29 mouse cellular contexts compared by ENCODE assay signal in genomic region chr2:29879191-29879590, GRCm38 (mm10). TPM values are rescaled to one million over a fixed set of nuclear protein-coding genes. Genes with fewer than 3 reads are reported as not detected.
A peak's percentile ranks its signal among the peaks of the same experiment; 100 is the strongest.
DNase-seq lines count a peak whose midpoint lies in the region; ATAC-seq and TF ChIP-seq lines count a peak whose summit lies in the region.
"Had no signal": no experiment of that assay in that cellular context is flagged by ENCODE, and none has a peak within 500 bp of the region (broad histone marks: within the 10 kb centered on the region; RNA-seq: fewer than 3 reads in every experiment).

No protein-coding gene starts in this region.

- peaks cover 15% of the 10 kb centered on the region; the same call in 1 of the 2 replicates for H3K4me1 ChIP-seq in heart, embryonic 10.5 days
- peaks cover 33% of the 10 kb centered on the region for H3K4me1 ChIP-seq in E14TG2a.4 (replicated peaks; ENCODE audit: low read depth, low read length)
- H3K4me1 ChIP-seq in intestine, embryonic 15.5 days (replicated peaks): no peaks in the 10 kb centered on the region
- H3K4me1 ChIP-seq: embryonic facial prominence, embryonic 10.5 days; embryonic facial prominence, embryonic 13.5 days; heart, embryonic 15.5 days had no signal

- DNase-seq in heart, embryonic 10.5 days (ENCODE audit: low spot score): no peak
- DNase-seq in heart, adult 8-10 months (ENCODE audit: low spot score): no peak
- peak; percentile 87 for DNase-seq in yolk sac, embryonic 10.5 days (ENCODE audit: low spot score)
- no peak for DNase-seq in kidney, postnatal 36 days
- no peak for DNase-seq in embryo, embryonic 10.5 days (ENCODE audit: low spot score)
- DNase-seq: cerebellum, adult 11 months; cerebellum, adult 2 months; cerebellum, adult 9-11 months; cerebellum, postnatal 25 days; embryo, embryonic 11 days; gastrocnemius, postnatal 10 days; gastrocnemius, postnatal 36 days; heart, adult 2 months; heart, postnatal 10 days; heart, postnatal 36 days; kidney, adult 11 months had no signal

- no peak overlapping the region for H3K9ac ChIP-seq in intestine, embryonic 15.5 days
- H3K9ac ChIP-seq: forebrain, embryonic 13.5 days; heart, embryonic 12.5 days; heart, embryonic 15.5 days; hindbrain, embryonic 13.5 days had no signal

- no peaks in the 10 kb centered on the region for H3K9me3 ChIP-seq in heart, embryonic 10.5 days
- H3K9me3 ChIP-seq in E14TG2a.4 (ENCODE audit: low read length): 0 out of 2 replicates have a peak, but pooled peaks cover 8% of the 10 kb centered on the region
- H3K9me3 ChIP-seq in intestine, embryonic 15.5 days: no peaks in the 10 kb centered on the region
- H3K9me3 ChIP-seq: embryonic facial prominence, embryonic 10.5 days; embryonic facial prominence, embryonic 13.5 days; forebrain, embryonic 10.5 days; forebrain, embryonic 13.5 days; heart, embryonic 12.5 days; heart, embryonic 15.5 days; hindbrain, embryonic 13.5 days had no signal

- no peak overlapping the region for H3K4me3 ChIP-seq in heart, embryonic 10.5 days
- H3K4me3 ChIP-seq in E14TG2a.4 (replicated peaks; ENCODE audit: low read length): 0 out of 2 replicates have a peak overlapping the region, but pooled peaks have one; percentile 10
- no peak overlapping the region for H3K4me3 ChIP-seq in intestine, embryonic 15.5 days (replicated peaks)
- H3K4me3 ChIP-seq: embryonic facial prominence, embryonic 10.5 days; embryonic facial prominence, embryonic 13.5 days; forebrain, embryonic 10.5 days; forebrain, embryonic 13.5 days; heart, adult 2 months; heart, embryonic 12.5 days; heart, embryonic 15.5 days; hindbrain, embryonic 10.5 days; hindbrain, embryonic 13.5 days had no signal

- H3K4me2 ChIP-seq in intestine, embryonic 15.5 days (replicated peaks): no peak overlapping the region
- H3K4me2 ChIP-seq: embryonic facial prominence, embryonic 13.5 days; forebrain, embryonic 13.5 days; heart, embryonic 15.5 days; hindbrain, embryonic 13.5 days had no signal

- 0 out of 2 replicates have a peak overlapping the region, but pooled peaks have one; percentile 6 for H3K27ac ChIP-seq in heart, embryonic 10.5 days
- no peak overlapping the region for H3K27ac ChIP-seq in intestine, embryonic 15.5 days
- H3K27ac ChIP-seq: embryonic facial prominence, embryonic 10.5 days; embryonic facial prominence, embryonic 13.5 days; forebrain, embryonic 10.5 days; forebrain, embryonic 13.5 days; heart, adult 2 months; heart, embryonic 15.5 days; hindbrain, embryonic 10.5 days; hindbrain, embryonic 13.5 days had no signal

- WGBS in heart, embryonic 10.5 days: 58% methylated on average over 8 of the region's 8 CpGs
- 53% methylated on average over 8 of the region's 8 CpGs for WGBS in intestine, embryonic 15.5 days

- peak; percentile 73 for ATAC-seq in intestine, embryonic 15.5 days
- ATAC-seq: forebrain, embryonic 13.5 days; forebrain, embryonic 16.5 days; hindbrain, embryonic 16.5 days; Patski had no signal

- H3K36me3 ChIP-seq in heart, embryonic 10.5 days: peaks cover 33% of the 10 kb centered on the region
- peaks cover 36% of the 10 kb centered on the region for H3K36me3 ChIP-seq in E14TG2a.4 (ENCODE audit: insufficient read depth, low read length)
- H3K36me3 ChIP-seq in intestine, embryonic 15.5 days: no peaks in the 10 kb centered on the region
- H3K36me3 ChIP-seq: heart, embryonic 15.5 days had no signal

- peaks cover 5% of the 10 kb centered on the region for H3K27me3 ChIP-seq in heart, embryonic 10.5 days (ENCODE audit: insufficient read depth, poor library complexity, severe bottlenecking)
- peaks cover 22% of the 10 kb centered on the region for H3K27me3 ChIP-seq in E14TG2a.4 (ENCODE audit: insufficient read depth, low read length)
- no peaks in the 10 kb centered on the region for H3K27me3 ChIP-seq in intestine, embryonic 15.5 days (replicated peaks)
- H3K27me3 ChIP-seq: embryonic facial prominence, embryonic 13.5 days; forebrain, embryonic 13.5 days; heart, embryonic 12.5 days; heart, embryonic 15.5 days; hindbrain, embryonic 13.5 days; Patski had no signal

- TF ChIP-seq CTCF in E14TG2a.4 (conservative IDR thresholded peaks at IDR 0.05; ENCODE audit: low read length): no peak

RNA-seq across cellular contexts. Expression of gene Odf2, which starts 9.8 kb away (rescaled TPM):
- polyA plus RNA-seq in heart, embryonic 10.5 days (2016; fragmentation: Nextera tagmentation; extraction: Ambion mirVana): 77.8 and 82.6 TPM in 2 replicates
- total RNA-seq in heart, adult 8-10 months (2022): 10 to 100 TPM; 17.0 to 28.1 (median 19.8) TPM
- 43.0 and 44.9 TPM in 2 replicates for polyA plus RNA-seq in intestine, embryonic 15.5 days (2015; fragmentation: Nextera tagmentation; extraction: Ambion mirVana)

RNA-seq across cellular contexts. Expression of gene Cercam, which starts 10.2 kb away (rescaled TPM):
- polyA plus RNA-seq in heart, embryonic 10.5 days (2016; fragmentation: Nextera tagmentation; extraction: Ambion mirVana): 22.8 and 26.7 TPM in 2 replicates
- 1 to 10 TPM; 2.7 to 3.6 (median 3.1) TPM for total RNA-seq in heart, adult 8-10 months (2022)
- polyA plus RNA-seq in intestine, embryonic 15.5 days (2015; fragmentation: Nextera tagmentation; extraction: Ambion mirVana): 23.7 and 24.2 TPM in 2 replicates

RNA-seq across cellular contexts. Expression of gene Gle1, which starts 56.0 kb away (rescaled TPM):
- 50.0 and 61.3 TPM in 2 replicates for polyA plus RNA-seq in heart, embryonic 10.5 days (2016; fragmentation: Nextera tagmentation; extraction: Ambion mirVana)
- total RNA-seq in heart, adult 8-10 months (2022): 10 to 100 TPM; 21.4 to 26.2 (median 24.5) TPM
- polyA plus RNA-seq in intestine, embryonic 15.5 days (2015; fragmentation: Nextera tagmentation; extraction: Ambion mirVana): 44.5 and 45.5 TPM in 2 replicates

RNA-seq across cellular contexts. Expression of gene Urm1, which starts 59.3 kb away (rescaled TPM):
- 18.4 and 19.1 TPM in 2 replicates for polyA plus RNA-seq in heart, embryonic 10.5 days (2016; fragmentation: Nextera tagmentation; extraction: Ambion mirVana)
- 10 to 100 TPM; 33.2 to 37.6 (median 37.1) TPM for total RNA-seq in heart, adult 8-10 months (2022)
- 23.8 and 26.4 TPM in 2 replicates for polyA plus RNA-seq in intestine, embryonic 15.5 days (2015; fragmentation: Nextera tagmentation; extraction: Ambion mirVana)
